Mouse (Mus musculus) lung, embryonic 16.5 days (tissue): ENCODE data around the gene Fkbp9. TPM values are rescaled to one million over a fixed set of nuclear protein-coding genes. Genes with fewer than 3 reads are reported as not detected.

Experiments
- ATAC-seq: fragments of 200-750 bp; cut with Nextera tagmentation; 2 replicates; pipeline ENCODE4 v1.8.0; 2017; ENCODE audit warnings: low read depth, mild to moderate bottlenecking, moderate library complexity
- H3K27ac ChIP-seq: fragments of 300-500 bp; sonication (generic); 2 replicates; pipeline ENCODE4 v1.5.1; 2014; ENCODE audit warnings: mild to moderate bottlenecking, control low read depth, low read length
- H3K27me3 ChIP-seq: fragments of 300-500 bp; sonication (generic); 2 replicates; pipeline ENCODE4 v1.6.1; 2014; ENCODE audit warnings: low read depth, low read length, mixed read lengths; ENCODE audit not compliant: control insufficient read depth, insufficient read depth
- H3K36me3 ChIP-seq: fragments of 300-500 bp; sonication (generic); 2 replicates; pipeline ENCODE4 v1.6.1; 2014; ENCODE audit warnings: low read length; ENCODE audit not compliant: control insufficient read depth, insufficient read depth
- H3K4me1 ChIP-seq: fragments of 300-500 bp; sonication (generic); replicated peaks from 2 replicates; pipeline ENCODE4 v1.6.1; 2014; ENCODE audit warnings: low read length, mixed read lengths; ENCODE audit not compliant: control insufficient read depth, insufficient read depth
- H3K4me2 ChIP-seq: fragments of 300-500 bp; sonication (generic); 2 replicates; pipeline ENCODE4 v1.6.1; 2014; ENCODE audit warnings: low read depth, low read length, control low read depth
- H3K4me3 ChIP-seq: fragments of 300-500 bp; sonication (generic); 2 replicates; pipeline ENCODE4 v1.5.1; 2014; ENCODE audit warnings: mild to moderate bottlenecking, low read length, control low read depth
- H3K9ac ChIP-seq: fragments of 300-500 bp; sonication (generic); 2 replicates; pipeline ENCODE4 v1.6.1; 2014; ENCODE audit warnings: low read length, control low read depth
- H3K9me3 ChIP-seq: fragments of 300-500 bp; sonication (generic); 2 replicates; pipeline ENCODE4 v1.6.1; 2016; ENCODE audit warnings: low read length; ENCODE audit not compliant: control insufficient read depth
- WGBS: fragments of 180-500 bp; shearing (Covaris S2); extraction: QIAGEN DNeasy Blood & Tissue Kit; methylation state at CpG from one replicate; pipeline ENCODE4 v1.1.7; 2014; 5-methylcytosine and 5-hydroxymethylcytosine counted together
- polyA plus RNA-seq: library from polyadenylated mRNA; unstranded; fragments of >200 nt; fragmentation: Nextera tagmentation; extraction: Ambion mirVana; gene quantifications from 2 replicates; pipeline ENCODE4 v1.2.1, GENCODE M21; 2015

The Fkbp9 gene
- polyA plus RNA-seq, 1 experiment from 2014 or later, result 184 TPM

DNA sequence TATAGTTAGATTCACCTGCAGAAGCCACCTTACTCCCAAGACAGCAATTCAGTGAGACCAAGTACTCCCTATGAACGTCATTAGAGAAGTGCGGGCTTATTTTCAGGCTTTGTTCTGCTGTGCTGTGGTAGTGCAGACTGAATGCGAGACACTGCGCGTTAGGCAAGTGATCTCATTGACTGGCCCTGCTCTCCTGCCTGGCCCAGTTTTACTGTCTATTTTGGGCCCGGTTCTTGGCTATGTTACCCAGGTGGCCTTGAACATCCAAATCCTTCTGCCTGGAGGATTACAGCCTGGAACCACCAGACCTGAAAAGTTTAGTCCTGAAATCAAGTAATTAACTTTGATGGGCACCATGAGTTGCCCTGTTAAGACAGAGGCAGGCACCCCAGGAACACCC, 56.7 kb downstream of the Fkbp9 start:
- H3K9ac ChIP-seq, result no peak overlapping the region
- H3K4me1 ChIP-seq, result no peaks in the 10 kb centered on the region
- no peak for ATAC-seq
- H3K4me2 ChIP-seq, result no peak overlapping the region
- no peak overlapping the region for H3K27ac ChIP-seq
- no peaks in the 10 kb centered on the region for H3K27me3 ChIP-seq
- H3K9me3 ChIP-seq, result no peaks in the 10 kb centered on the region
- H3K36me3 ChIP-seq, result peaks cover 13% of the 10 kb centered on the region
- no peak overlapping the region for H3K4me3 ChIP-seq
- WGBS, result 96% methylated on average over 6 of the region's 6 CpGs

DNA sequence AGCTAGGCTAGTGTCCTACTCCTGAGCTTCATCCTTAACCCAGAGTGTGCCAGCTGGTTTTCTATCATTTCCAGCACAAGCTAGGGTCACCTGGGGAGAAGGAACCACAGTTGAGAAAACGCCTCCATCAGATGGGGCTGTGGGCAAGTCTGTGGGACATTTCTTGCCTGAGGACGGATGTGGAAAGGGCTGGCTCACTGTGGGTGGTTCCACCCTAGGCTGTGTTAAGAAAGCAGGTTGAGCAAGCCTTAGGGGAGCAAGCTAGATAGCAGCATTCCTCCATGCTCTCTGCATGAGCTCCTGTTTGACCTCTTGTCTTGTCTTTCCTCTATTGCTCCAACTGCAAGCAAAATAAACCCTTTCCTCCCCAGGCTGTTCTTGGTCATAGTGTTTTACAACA, 58.9 kb downstream of the Fkbp9 start:
- ATAC-seq, result no peak
- H3K4me3 ChIP-seq, result no peak overlapping the region
- H3K27me3 ChIP-seq, result no peaks in the 10 kb centered on the region
- no peaks in the 10 kb centered on the region for H3K9me3 ChIP-seq
- no peak overlapping the region for H3K27ac ChIP-seq
- peaks cover 7% of the 10 kb centered on the region; the same call in 1 of the 2 replicates for H3K36me3 ChIP-seq
- WGBS, result 88% methylated on average over 2 of the region's 2 CpGs
- H3K9ac ChIP-seq, result no peak overlapping the region
- H3K4me2 ChIP-seq, result no peak overlapping the region
- H3K4me1 ChIP-seq, result no peaks in the 10 kb centered on the region

GRCm38 (mm10) chr6:56899601-56900000, 67.7 kb downstream of the Fkbp9 start:
- no peak overlapping the region for H3K4me3 ChIP-seq
- peaks cover 10% of the 10 kb centered on the region; the same call in 1 of the 2 replicates for H3K4me1 ChIP-seq
- ATAC-seq, result no peak
- no peaks in the 10 kb centered on the region for H3K9me3 ChIP-seq
- no peak overlapping the region for H3K9ac ChIP-seq
- no peaks in the 10 kb centered on the region for H3K27me3 ChIP-seq
- no peak overlapping the region for H3K27ac ChIP-seq
- H3K4me2 ChIP-seq, result no peak overlapping the region
- H3K36me3 ChIP-seq, result no peaks in the 10 kb centered on the region
- WGBS, result 70% methylated on average over 3 of the region's 3 CpGs

GRCm38 (mm10) chr6:56901336-56901735, 69.5 kb downstream of the Fkbp9 start:
- 56% methylated on average over 3 of the region's 3 CpGs for WGBS
- Histone ChIP-seq H3K4me3 (no peak overlapping the region), H3K9ac (no peak overlapping the region), H3K36me3 (no peaks in the 10 kb centered on the region), H3K27ac (no peak overlapping the region), H3K9me3 (no peaks in the 10 kb centered on the region), H3K4me2 (peak overlapping the region; percentile 37; the same call in 1 of the 2 replicates), H3K27me3 (no peaks in the 10 kb centered on the region), H3K4me1 (peaks cover 10% of the 10 kb centered on the region; the same call in 1 of the 2 replicates)
- no peak for ATAC-seq

DNA sequence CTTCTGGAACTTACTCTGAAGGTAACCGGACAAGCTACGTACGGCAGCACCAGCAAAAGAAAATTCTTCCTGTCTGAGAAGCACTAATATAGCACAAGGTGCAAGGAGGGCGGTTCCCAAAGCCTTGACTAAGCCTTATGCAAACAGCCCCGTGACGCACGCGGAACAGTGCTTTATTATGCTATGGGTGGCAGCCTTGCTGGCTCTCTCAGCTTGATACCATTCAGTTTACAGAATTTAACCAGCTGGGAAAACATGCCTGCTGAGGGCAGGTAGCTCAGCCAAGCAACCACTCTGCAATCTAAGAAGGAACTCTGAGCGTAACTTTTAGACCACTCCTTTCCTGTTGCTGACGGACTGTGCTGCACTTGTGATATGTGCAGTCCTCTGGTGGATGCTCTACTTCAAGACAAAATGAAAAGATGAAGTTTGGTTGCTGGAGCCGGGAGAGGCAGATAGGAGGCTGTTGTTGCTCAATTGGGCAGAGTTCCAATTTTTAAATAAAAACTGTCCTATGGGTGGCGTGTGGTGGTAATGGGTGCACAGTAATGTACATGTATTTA, 70.0 kb downstream of the Fkbp9 start:
- Histone ChIP-seq H3K36me3 (no peaks in the 10 kb centered on the region), H3K4me3 (peak overlapping the region; percentile 39), H3K27ac (peak overlapping the region; percentile 31; the same call in 1 of the 2 replicates), H3K9me3 (no peaks in the 10 kb centered on the region), H3K4me2 (peak overlapping the region; percentile 37), H3K4me1 (peaks cover 10% of the 10 kb centered on the region; the same call in 1 of the 2 replicates), H3K27me3 (no peaks in the 10 kb centered on the region), H3K9ac (peak overlapping the region; percentile 45; the same call in 1 of the 2 replicates)
- WGBS, result 26% methylated on average over 12 of the region's 12 CpGs
- ATAC-seq, result peak; percentile 90

DNA sequence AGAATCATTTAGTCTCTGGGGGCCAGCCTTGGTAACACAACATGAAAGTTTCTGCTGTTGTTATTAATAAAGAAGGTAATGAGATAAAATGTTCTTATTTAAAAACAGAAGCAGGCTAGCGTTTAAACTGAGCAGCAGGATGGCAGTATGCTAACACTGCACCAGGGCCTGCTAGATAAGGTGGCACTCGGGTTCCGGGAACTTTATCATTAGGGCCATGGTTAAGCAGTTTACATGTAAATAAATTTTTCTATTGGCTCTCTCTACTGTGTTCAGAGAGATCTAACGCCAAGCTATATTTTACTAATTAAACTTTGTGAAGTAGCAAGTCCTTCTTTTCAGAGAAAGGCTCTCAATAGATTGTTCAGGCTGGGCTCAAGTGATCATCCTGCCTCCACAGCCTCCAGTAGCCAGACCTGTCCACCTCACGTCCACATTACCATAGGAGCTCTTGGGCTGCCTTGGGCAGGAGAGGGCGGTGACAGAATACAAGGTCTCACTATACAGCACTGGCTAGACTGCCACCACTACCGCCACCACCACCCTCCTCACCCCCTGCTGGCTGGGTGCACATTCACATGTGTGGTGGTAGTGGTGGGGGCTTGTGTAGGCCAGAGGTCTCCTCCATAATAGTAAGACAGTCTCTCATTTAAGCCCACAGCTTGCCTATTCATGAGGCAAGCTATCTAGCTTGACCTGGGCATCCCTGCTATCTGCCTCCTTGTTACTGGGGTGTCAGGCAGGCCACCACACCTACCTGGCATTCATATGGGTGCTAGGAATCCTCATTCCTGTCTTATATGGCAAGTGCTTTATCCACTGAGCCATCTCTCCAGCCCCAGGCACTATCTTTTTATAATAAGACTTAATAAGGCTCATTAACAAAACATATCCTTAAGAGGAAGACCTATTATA, 71.0 kb downstream of the Fkbp9 start:
- Histone ChIP-seq H3K9ac (no peak overlapping the region), H3K36me3 (no peaks in the 10 kb centered on the region), H3K27me3 (no peaks in the 10 kb centered on the region), H3K9me3 (no peaks in the 10 kb centered on the region), H3K4me3 (no peak overlapping the region), H3K4me2 (no peak overlapping the region), H3K4me1 (peaks cover 10% of the 10 kb centered on the region; the same call in 1 of the 2 replicates), H3K27ac (no peak overlapping the region)
- no peak for ATAC-seq
- WGBS, result 73% methylated on average over 7 of the region's 7 CpGs

DNA sequence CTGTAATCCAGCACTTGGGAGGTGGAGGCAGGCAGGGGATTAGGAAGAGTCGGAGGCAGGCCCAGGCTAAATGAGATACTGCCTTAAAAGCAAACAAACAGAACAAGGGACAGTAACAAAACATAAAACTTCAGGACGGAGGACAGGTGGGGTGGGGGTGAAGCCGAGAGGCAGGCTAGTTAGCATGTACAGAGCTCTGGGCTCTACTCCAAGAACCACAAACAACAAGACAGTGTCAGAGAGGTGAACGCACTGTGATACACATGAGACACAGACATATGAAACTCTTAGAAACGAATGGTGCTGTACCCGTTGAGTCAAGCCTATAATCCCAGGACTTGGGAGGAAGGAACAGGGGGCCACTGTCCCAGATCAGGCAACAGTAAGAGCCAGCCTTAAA, 72.0 kb downstream of the Fkbp9 start:
- ATAC-seq, result no peak
- Histone ChIP-seq H3K4me1 (peaks cover 10% of the 10 kb centered on the region; the same call in 1 of the 2 replicates), H3K9ac (no peak overlapping the region), H3K27ac (no peak overlapping the region), H3K4me3 (no peak overlapping the region), H3K9me3 (no peaks in the 10 kb centered on the region), H3K4me2 (no peak overlapping the region), H3K36me3 (no peaks in the 10 kb centered on the region), H3K27me3 (no peaks in the 10 kb centered on the region)
- WGBS, result 32% methylated on average over 6 of the region's 6 CpGs

GRCm38 (mm10) chr6:56904330-56904729, 72.5 kb downstream of the Fkbp9 start:
- Histone ChIP-seq H3K4me1 (peaks cover 10% of the 10 kb centered on the region; the same call in 1 of the 2 replicates), H3K36me3 (no peaks in the 10 kb centered on the region), H3K27ac (no peak overlapping the region), H3K4me2 (no peak overlapping the region), H3K9ac (no peak overlapping the region), H3K27me3 (no peaks in the 10 kb centered on the region), H3K9me3 (no peaks in the 10 kb centered on the region), H3K4me3 (no peak overlapping the region)
- ATAC-seq, result no peak
- 73% methylated on average over 1 of the region's 1 CpGs for WGBS

- Histone ChIP-seq H3K9me3 (no peaks in the 10 kb centered on the region), H3K4me3 (no peak overlapping the region), H3K4me1 (peaks cover 10% of the 10 kb centered on the region; the same call in 1 of the 2 replicates), H3K4me2 (no peak overlapping the region), H3K9ac (no peak overlapping the region), H3K27me3 (no peaks in the 10 kb centered on the region), H3K36me3 (no peaks in the 10 kb centered on the region), H3K27ac (no peak overlapping the region)
- WGBS, result 60% methylated on average over 2 of the region's 2 CpGs
- ATAC-seq, result no peak
These were observed 73.1 kb downstream of the Fkbp9 start for GRCm38 (mm10) chr6:56904982-56905381.
